Mouse (Mus musculus): ENCODE results near the gene Rel.
"Not testable (repeated sequence)": the region's sequence is repeated elsewhere in the genome, so short reads cannot be mapped to it uniquely, and the experiment has no call there.

Rel gene

GRCm38 (mm10) chr11:23770760-23771506, at the start of gene Rel:
Rel (minus strand) TSS chr11:23770970.
- DNase-seq (ENCODE audit: extremely low spot score, low spot score), result peak; percentile 90

DNA sequence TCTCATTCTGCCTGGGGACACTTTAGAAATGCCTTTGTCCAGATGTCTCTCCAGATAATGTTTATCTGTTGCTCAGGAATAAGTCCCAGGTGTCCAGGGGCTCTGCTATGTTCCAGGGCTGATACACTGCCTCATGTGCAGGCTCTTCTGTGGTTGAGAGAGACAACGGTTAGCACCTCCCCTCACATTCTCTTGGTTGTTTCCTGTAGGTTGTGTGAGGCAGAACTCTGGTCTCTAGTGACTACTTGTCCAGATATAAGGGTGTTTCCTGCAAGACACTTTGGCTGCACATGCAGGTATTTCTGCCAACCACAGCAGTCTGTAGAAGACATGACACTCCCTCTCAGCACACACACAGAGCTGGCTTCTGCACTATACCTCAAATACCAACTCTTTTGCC, 48.0 kb upstream of the Rel start:
- no peak for DNase-seq (ENCODE audit: extremely low spot score, low spot score)

- DNase-seq (ENCODE audit: extremely low spot score, low spot score), result no peak
Observed at GRCm38 (mm10) chr11:23810741-23811140, 40.0 kb upstream of the Rel start.

GRCm38 (mm10) chr11:23805716-23806115, 34.9 kb upstream of the Rel start:
- no peak for DNase-seq (ENCODE audit: extremely low spot score, low spot score)

- no peak for DNase-seq (ENCODE audit: extremely low spot score, low spot score)
Observed at GRCm38 (mm10) chr11:23803136-23803535, 32.4 kb upstream of the Rel start.

DNA sequence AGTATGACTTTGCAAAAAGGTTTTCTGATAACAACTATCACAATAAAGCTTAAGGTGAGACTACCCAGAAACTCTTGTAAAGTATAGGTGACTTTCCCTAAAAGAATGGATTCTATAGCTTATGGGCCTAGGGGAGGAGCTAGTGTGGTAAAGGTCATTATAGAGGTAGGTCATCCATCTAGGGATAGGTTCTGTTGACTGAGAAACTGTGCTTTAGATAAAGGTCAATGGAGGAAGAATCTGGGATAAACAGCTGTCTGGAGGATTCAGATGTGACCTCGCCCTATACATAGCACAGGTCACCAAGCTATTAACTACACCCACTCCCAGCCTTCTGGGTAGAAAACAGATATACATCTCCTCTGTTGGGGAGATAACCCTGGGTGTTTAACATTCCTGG, 31.5 kb upstream of the Rel start:
- DNase-seq (ENCODE audit: extremely low spot score, low spot score), result no peak

DNA sequence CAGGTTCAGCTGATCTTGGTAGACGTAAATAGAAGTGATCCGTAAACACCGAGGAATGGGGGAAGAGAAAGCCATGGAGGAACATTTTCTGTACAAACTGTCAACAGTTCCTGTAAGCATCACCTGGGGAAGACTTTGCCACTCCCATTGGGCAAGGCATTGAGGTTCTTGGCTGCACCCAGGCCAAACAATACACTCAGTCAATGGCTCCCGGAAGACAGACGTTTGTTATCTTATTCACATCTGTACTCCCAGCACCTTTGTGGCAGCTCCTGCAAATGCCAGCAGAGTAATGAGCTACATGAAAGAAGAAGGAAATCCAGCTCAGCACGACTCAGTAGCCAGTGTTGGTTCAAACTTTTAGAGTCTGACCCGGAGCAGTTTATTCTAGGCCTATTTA, 31.1 kb upstream of the Rel start:
- DNase-seq (ENCODE audit: extremely low spot score, low spot score), result no peak

GRCm38 (mm10) chr11:23783677-23784076, 12.9 kb upstream of the Rel start:
- DNase-seq (ENCODE audit: extremely low spot score, low spot score), result not testable (repeated sequence)

GRCm38 (mm10) chr11:23783085-23783484, 12.3 kb upstream of the Rel start:
- no peak for DNase-seq (ENCODE audit: extremely low spot score, low spot score)

GRCm38 (mm10) chr11:23782038-23782437, 11.3 kb upstream of the Rel start:
- no peak for DNase-seq (ENCODE audit: extremely low spot score, low spot score)

DNA sequence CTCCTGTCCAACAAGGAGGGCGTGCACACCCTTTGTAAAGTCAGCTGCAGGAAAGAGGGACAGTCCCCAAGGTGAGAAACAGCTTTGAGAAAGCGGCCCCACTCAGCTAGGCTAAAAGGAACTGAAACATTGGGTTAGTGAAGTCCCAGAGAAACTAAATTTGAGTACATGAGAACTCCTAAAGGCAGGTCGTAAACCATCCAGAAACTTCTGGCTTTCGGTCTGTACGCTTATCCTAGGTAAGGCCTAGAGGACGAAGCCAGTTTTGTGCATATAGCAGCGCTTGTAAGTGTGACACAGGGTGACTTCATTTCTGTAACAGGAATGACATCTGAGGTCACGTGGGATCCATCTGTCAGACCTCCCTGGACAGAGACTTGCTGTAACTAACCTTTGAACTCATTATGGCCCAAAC, 8.0 kb upstream of the Rel start:
- no peak for DNase-seq (ENCODE audit: extremely low spot score, low spot score)

DNA sequence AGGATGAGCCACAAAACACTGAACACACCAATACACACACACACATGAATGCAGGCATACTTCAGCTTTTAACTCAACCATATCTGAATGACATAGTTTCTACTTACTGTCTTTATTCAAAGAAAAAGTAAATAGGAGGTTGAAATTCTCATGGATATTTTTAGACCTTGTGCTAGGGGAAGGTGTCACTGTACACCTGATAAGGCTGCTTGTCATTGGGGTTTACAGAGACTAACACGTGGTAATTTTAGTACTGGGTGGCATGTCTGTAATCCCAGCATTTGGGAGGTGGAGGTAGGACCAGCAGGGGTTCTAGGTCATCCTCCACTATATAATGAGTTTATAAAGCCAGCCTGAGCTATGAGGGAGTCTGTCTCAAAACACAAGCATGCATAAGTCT, 1.7 kb upstream of the Rel start:
- DNase-seq (ENCODE audit: extremely low spot score, low spot score), result no peak

DNA sequence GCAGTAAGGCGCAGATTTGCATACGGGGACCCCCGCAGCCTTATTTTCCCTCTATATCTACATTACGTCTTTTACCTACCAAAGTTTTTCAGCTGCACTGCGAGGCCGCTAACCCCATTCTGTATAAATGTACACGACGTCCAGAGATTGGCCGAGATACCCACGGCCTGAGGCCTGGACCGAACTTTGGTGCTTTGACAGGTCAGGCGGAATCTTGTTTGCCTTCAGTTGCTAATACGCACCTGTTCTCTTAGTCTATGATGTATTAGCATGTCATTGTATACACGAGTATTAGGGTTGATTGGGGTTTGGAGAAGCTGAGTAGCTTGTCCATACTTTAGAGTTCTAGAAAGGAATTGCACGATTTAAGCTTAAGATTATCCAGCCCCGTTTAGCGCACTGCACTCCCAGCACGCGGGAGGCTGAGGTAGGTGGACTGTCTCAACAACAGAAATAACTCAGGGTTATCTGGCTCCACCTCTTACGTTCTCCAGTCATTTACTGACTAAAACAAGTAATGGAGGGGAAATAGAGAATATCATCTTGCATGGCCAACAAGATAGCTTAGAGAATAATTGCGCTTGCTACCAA, 832 bp upstream of the Rel start:
- DNase-seq (ENCODE audit: extremely low spot score, low spot score), result peak; percentile 13

DNA sequence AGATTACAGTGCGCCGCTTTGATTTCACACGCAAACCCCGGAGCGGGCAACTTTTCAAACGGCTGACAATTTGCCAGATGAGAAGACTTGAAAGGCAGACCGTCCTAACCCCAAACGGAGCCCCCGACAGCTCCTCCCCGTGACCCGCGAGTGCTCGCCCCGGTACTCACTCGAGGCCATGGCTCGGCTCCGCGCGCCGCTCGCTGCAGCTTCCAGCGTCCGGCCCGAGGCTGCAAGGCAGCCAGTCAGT, 335 bp downstream of the Rel start:
- no peak for DNase-seq (ENCODE audit: extremely low spot score, low spot score)

DNA sequence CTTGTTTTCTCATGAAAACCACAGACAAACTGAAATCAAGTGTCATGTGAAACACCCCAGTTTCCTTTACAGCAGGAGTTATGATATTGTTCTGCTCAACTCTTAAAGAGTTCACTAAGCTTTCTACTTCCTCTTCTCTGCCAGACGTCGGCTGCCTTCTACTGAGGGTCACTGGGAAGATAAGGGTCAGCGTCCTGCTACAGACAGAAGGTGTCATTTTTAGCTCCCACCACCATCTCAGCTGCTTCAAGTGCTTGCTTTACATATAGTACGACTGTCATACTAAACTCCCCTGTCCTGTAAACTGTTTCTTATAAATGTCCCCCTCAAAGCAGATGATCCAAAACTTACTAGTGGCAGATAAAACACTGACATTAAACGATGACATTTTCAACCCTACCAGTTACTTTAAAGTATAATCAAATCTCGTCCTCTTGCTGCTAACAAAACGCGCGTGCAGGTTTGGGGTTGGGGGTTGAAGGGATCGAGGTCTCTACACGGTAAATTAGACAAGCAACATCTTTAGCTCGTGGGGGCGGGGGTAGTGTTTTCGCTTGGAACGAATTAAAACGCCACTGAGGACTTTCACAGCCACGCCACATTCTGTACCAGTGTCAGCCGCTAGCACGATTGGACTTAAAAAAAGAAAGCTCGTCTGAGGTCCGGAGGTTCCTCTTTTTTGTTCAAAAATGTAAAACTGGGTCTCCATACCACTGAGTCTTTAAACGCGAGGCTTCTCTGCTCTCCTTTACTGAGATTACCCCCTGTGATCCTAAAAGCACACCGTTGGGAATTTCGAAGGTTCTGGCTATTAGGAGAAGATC, 872 bp downstream of the Rel start:
- DNase-seq (ENCODE audit: extremely low spot score, low spot score), result peak; percentile 21

DNA sequence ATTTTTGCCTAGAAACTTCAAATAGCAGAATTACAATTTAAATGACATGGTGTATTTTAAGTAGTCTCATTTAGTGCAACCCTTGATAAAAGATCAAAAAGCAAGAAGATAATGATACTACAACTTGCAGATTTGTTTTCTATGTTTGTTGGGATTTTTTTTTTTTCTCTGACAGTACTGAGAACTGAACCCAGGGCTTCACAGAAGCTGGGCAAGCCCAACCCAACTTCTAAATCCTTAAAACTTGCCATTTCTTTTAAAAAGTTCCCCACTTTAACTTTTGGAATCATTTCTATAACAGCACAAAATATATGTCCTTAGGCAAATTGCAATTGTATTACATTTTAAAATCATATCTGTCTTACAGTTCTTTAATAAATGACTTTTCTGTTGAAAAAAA, 1.7 kb downstream of the Rel start:
- no peak for DNase-seq (ENCODE audit: extremely low spot score, low spot score)

DNA sequence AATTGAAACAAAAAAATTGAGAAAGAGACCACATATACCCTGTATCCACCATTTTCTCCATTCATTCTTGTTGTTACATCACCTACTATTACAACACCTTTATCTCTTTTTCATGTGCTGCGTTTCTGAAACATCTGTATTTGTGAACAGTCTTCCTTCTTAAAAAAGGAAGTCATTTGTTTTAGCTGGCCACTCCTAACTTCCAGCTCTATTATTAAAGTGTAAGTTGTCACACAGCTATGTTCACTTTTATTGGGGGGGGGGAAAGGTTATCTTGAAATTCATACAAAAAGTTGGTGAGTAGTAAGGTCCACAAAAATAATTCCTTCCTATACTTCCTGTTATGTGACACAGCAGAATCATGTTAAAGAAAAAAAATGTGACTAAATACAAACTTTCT, 2.8 kb downstream of the Rel start:
- DNase-seq (ENCODE audit: extremely low spot score, low spot score), result no peak

DNA sequence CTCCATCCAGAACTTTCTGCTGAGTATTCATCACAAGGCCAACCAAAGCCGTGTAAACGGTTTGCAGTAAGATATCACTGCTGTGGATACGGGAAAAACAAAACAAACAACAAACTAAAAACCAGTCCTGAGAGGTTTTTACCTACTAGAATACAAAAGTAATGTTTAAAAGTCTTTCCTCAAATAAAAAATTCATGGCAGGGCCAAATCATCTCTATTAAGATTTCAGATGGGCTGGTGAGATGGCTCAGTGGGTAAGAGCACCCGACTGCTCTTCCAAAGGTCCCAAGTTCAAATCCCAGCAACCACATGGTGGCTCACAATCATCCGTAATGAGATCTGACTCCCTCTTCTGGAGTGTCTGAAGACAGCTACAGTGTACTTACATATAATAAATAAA, 3.4 kb downstream of the Rel start:
- DNase-seq (ENCODE audit: extremely low spot score, low spot score), result not testable (repeated sequence)

GRCm38 (mm10) chr11:23762635-23763034, 8.1 kb downstream of the Rel start:
- no peak for DNase-seq (ENCODE audit: extremely low spot score, low spot score)

DNA sequence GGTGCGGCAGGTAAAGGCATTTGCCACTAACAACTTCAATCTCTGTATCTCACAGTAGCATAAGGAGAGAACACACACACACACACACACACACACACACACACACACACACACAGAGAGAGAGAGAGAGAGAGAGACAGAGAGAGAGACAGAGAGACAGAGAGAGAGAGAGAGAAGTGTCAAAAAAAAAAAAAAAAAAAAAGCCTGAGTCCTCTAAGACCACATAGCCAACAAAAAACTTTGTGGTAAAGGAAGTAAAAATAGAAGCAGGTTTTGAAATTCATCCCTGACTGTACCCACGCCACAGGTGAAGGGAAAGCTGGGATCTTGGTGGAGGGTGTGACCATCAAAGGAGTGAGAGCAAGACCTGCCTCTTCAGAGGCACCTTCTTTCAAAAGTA, 12.6 kb downstream of the Rel start:
- no peak for DNase-seq (ENCODE audit: extremely low spot score, low spot score)

DNA sequence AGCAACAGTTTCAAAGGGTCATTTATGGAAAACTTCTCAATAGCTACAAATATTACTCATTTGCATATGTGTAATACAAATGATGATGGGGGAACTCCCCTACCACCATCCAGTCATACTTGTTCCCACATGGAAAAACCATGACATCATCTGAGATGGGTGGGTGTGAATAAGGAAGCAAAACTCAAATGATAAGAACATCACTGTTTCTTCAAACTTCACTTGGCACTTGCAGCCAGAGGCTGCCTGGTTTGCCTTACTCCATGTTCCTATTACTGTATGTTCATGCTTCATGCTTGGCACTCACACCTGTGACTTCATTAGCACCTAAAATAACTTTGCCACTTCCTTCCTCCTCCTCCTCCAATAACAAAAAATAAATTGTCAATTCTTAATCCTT, 16.4 kb downstream of the Rel start:
- no peak for DNase-seq (ENCODE audit: extremely low spot score, low spot score)

DNA sequence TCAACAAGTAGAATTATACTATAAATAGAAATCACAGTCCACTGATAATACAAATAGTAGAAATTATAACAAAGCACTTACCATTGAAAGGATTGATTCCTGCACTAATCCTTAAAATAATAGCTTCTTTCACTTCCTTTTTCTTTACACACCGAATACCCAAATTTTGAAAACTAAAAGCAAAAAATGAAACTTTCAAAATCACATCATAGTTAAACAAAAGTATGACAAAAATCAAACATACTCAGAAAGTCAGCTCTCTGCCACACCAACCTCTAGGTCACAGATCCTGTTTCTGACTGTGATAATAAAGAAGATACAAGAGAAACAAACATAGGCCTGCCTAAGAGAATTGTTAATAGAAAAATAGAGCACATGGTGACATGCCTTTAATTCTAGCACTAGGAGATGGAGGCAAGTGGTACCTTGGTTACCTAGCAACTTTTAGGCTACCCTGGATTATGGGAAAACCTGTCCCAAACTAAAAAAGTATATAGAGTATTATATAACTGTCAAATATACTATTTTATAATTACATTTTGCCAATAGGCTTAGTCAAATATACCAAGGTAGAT, 17.5 kb downstream of the Rel start:
- DNase-seq (ENCODE audit: extremely low spot score, low spot score), result no peak

Measured in neural tube, embryonic 10.5 days (tissue).